Comparison of ENCODE assay signal across 13 mouse cellular contexts in the genomic region with DNA sequence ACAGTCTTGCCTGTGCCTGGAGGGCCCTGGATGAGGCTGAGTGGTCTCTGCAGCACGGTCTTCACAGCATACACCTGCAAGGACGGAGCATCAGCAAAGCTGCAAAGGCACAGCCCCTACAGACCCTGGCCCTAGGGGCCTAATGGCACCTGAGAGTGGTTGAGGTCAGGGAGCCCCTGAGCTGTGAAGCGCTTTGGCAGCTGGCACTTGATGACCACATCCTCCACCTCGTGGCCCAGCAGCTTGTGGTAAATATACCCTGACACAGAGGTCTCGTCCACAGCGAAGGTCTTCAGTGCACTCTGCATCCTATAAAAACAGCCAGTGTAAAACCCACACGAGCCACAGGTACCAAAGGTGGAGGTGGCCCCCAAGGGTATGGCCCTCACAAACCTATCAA.
A peak's percentile ranks its signal among the peaks of the same experiment; 100 is the strongest.
DNase-seq lines count a peak whose midpoint lies in the region.
"Had no signal": no experiment of that assay in that cellular context is flagged by ENCODE, and none has a peak within 500 bp of the region (broad histone marks: within the 10 kb centered on the region; RNA-seq: fewer than 3 reads in every experiment).

No protein-coding gene starts in this region.

- DNase-seq in natural killer cell, adult 2 months (ENCODE audit: low spot score in 2 of 2) = peak; percentile 64 to 79
- no peak for DNase-seq in lung, postnatal 25 days (ENCODE audit: low spot score)
- DNase-seq: adrenal gland, adult 2 months; adrenal gland, adult 8-10 months; adrenal gland, postnatal 10 days; adrenal gland, postnatal 14 days; adrenal gland, postnatal 25 days; adrenal gland, postnatal 36 days; B cell, adult 2 months; cerebellum, adult 11 months; cerebellum, adult 11-12 months; cerebellum, adult 18-20 months; cerebellum, adult 2 months had no signal
